Mouse (Mus musculus): ENCODE measurements around the gene Nrip1. TPM values are rescaled to one million over a fixed set of nuclear protein-coding genes. Genes with fewer than 3 reads are reported as not detected.

Gene Nrip1
- polyA plus RNA-seq, 1 experiment from 2014 or later: 28.5 TPM

DNA sequence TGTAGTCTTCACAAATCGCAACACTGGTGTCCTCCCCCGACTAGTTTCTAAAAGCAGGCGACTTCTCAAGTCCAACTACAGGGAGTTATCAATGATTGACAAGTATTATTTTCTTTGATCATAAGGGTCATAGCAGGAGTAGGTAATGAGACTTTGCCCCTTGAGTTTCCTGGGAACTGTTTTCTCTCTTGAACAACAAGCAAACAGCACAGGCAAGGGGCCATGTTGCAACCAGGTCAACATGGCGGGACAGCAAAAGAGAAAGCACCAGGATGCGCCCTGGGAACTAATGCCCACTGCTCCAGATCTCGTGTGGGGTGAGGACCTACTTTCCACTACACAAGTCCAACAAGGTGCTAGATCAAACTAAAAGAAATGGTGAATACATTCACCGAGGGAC lies 27.3 kb downstream of the Nrip1 start:
- no peak overlapping the region for H3K4me2 ChIP-seq
- no peak for ATAC-seq (ENCODE audit: insufficient number of reproducible peaks, low FRiP score)
- H3K27ac ChIP-seq (ENCODE audit: poor library complexity, severe bottlenecking): no peak overlapping the region
- no peak overlapping the region for H3K9ac ChIP-seq
- no peaks in the 10 kb centered on the region for H3K27me3 ChIP-seq (replicated peaks)
- peaks cover 11% of the 10 kb centered on the region for H3K4me1 ChIP-seq (replicated peaks)
- 93% methylated on average over 7 of the region's 7 CpGs for WGBS
- peaks cover 41% of the 10 kb centered on the region for H3K36me3 ChIP-seq
- H3K9me3 ChIP-seq (replicated peaks): peaks cover 15% of the 10 kb centered on the region
- no peak overlapping the region for H3K4me3 ChIP-seq

DNA sequence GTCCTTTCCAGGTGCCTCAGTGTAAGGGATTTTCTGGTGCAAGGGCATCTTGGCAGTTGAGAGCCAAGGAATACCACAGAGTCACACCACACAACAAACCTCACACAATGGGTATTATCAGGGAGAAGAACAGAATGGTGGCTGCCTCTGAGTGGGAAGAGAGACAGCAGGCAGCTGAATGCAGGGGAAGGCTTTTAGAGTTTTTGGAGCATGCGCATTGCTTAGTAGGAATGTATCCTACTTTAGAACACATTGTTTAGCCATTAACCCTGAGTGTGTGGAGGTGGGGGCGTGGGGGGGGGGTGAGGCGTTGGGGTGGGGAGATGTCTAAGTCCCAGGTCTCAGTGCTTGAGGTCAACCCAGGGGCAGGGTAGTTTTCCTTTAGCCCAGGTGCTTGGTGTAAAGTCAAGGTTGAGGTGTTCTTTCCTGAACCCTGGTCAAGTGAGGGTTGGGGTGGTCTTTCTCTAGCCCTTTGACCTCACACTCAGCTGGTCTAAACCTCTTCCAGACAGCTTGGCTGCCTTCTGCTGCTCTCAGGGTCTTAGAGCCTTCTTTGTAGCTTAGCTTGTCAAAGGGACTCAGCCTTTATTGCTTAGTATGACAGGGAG lies 28.8 kb downstream of the Nrip1 start:
- no peak for ATAC-seq (ENCODE audit: insufficient number of reproducible peaks, low FRiP score)
- peaks cover 15% of the 10 kb centered on the region for H3K9me3 ChIP-seq (replicated peaks)
- peaks cover 35% of the 10 kb centered on the region for H3K36me3 ChIP-seq
- peaks cover 14% of the 10 kb centered on the region for H3K4me1 ChIP-seq (replicated peaks)
- H3K9ac ChIP-seq: no peak overlapping the region
- H3K4me2 ChIP-seq: no peak overlapping the region
- no peaks in the 10 kb centered on the region for H3K27me3 ChIP-seq (replicated peaks)
- H3K4me3 ChIP-seq: no peak overlapping the region
- WGBS: 86% methylated on average over 3 of the region's 3 CpGs
- H3K27ac ChIP-seq (ENCODE audit: poor library complexity, severe bottlenecking): no peak overlapping the region

DNA sequence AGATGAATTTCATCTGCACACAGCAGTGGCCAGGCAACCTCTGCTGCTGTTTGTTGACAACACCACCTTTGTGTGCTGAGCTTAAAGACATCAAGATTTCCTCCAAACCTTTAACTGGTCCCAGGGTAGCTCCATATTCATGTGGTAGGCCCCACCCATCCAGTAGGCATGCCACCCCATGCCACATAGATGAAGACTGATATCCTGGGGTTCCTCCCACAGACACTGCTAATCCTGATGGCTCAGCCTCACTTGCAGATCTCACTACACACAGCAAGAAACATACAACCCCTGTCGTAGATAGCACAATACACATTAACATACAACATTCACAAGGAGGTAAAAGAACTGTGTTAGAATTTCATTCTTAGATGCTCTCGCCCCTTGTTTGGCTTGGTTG lies 29.6 kb downstream of the Nrip1 start:
- Histone ChIP-seq H3K9ac (no peak overlapping the region), H3K4me2 (no peak overlapping the region), H3K27ac (ENCODE audit: poor library complexity, severe bottlenecking) (no peak overlapping the region), H3K4me3 (no peak overlapping the region), H3K27me3 (replicated peaks) (no peaks in the 10 kb centered on the region), H3K9me3 (replicated peaks) (peaks cover 15% of the 10 kb centered on the region), H3K36me3 (peaks cover 27% of the 10 kb centered on the region), H3K4me1 (replicated peaks) (peaks cover 17% of the 10 kb centered on the region)
- WGBS: 92% methylated on average over 2 of the region's 2 CpGs
- ATAC-seq (ENCODE audit: insufficient number of reproducible peaks, low FRiP score): no peak

DNA sequence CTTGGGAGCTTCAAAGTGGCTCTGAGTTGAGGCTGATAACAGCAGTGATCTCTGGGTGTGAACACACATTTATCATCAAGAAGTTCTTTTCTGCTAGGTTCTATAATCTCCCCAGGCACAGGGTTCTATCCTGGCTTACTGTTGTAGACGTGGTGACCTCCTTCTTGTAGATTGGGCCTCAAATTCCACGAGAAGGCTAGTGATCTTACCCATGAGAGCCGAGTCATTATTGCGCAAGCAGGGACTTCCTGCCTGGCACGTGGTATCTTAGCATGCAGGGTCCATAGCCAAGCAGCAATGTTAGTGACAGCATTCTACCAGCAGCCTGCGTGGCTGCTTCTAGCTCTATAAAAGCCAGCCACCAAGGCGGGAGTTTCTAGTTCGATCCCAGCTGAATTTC lies 32.0 kb downstream of the Nrip1 start:
- WGBS: 51% methylated on average over 8 of the region's 8 CpGs
- Histone ChIP-seq H3K4me1 (replicated peaks) (peaks cover 19% of the 10 kb centered on the region), H3K27me3 (replicated peaks) (no peaks in the 10 kb centered on the region), H3K9ac (no peak overlapping the region), H3K4me3 (no peak overlapping the region), H3K27ac (ENCODE audit: poor library complexity, severe bottlenecking) (no peak overlapping the region), H3K36me3 (peaks cover 24% of the 10 kb centered on the region), H3K4me2 (no peak overlapping the region), H3K9me3 (replicated peaks) (peaks cover 15% of the 10 kb centered on the region)
- ATAC-seq (ENCODE audit: insufficient number of reproducible peaks, low FRiP score): peak; percentile 70

DNA sequence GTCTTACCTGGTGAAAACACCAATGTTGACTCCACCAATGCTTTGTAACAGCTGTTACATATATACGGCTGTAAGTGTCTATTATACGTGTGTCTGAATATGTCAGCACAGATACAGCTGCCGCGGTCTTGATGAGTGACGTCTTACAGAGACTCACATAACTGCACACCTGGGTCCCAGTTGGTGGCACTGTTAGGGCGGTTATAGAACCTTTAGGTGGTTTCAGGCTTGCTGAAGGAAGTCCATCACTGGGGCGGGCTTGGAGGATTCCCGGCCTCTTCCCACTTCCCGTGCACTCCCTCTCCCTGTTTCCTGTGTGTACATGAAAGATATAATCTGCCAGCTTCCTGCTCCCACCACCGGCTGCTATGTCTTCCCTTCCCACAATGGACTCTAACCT lies 34.4 kb downstream of the Nrip1 start:
- Histone ChIP-seq H3K4me3 (no peak overlapping the region), H3K27me3 (replicated peaks) (no peaks in the 10 kb centered on the region), H3K9me3 (replicated peaks) (peaks cover 13% of the 10 kb centered on the region), H3K4me1 (replicated peaks) (peaks cover 19% of the 10 kb centered on the region), H3K27ac (ENCODE audit: poor library complexity, severe bottlenecking) (no peak overlapping the region), H3K9ac (no peak overlapping the region), H3K4me2 (no peak overlapping the region), H3K36me3 (peaks cover 20% of the 10 kb centered on the region)
- WGBS: 71% methylated on average over 10 of the region's 10 CpGs
- no peak for ATAC-seq (ENCODE audit: insufficient number of reproducible peaks, low FRiP score)

DNA sequence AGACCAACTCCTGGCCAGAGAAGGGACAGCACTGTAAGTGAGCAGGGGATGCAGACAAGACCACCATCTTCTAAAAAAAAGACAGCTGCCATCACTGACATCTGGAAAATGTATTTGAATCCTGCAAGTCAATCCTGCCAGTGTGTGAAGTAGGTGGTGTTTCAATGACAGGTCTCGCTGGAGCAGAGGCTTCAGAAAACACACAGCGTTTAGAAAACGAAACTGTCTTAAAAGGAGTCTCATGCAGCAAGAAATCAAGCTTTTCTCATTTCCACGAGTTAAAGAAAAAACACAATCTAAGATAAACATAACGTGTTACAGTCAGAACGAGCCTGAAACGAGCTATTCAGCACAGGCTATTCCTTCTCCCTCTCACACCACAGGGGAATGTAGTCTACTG lies 36.3 kb downstream of the Nrip1 start:
- Histone ChIP-seq H3K4me3 (no peak overlapping the region), H3K27ac (ENCODE audit: poor library complexity, severe bottlenecking) (no peak overlapping the region), H3K27me3 (replicated peaks) (no peaks in the 10 kb centered on the region), H3K9me3 (replicated peaks) (0 out of 2 replicates have a peak, but pooled peaks cover 3% of the 10 kb centered on the region), H3K9ac (no peak overlapping the region), H3K4me2 (no peak overlapping the region), H3K4me1 (replicated peaks) (peaks cover 18% of the 10 kb centered on the region), H3K36me3 (peaks cover 9% of the 10 kb centered on the region)
- ATAC-seq (ENCODE audit: insufficient number of reproducible peaks, low FRiP score): no peak
- WGBS: 77% methylated on average over 7 of the region's 7 CpGs

DNA sequence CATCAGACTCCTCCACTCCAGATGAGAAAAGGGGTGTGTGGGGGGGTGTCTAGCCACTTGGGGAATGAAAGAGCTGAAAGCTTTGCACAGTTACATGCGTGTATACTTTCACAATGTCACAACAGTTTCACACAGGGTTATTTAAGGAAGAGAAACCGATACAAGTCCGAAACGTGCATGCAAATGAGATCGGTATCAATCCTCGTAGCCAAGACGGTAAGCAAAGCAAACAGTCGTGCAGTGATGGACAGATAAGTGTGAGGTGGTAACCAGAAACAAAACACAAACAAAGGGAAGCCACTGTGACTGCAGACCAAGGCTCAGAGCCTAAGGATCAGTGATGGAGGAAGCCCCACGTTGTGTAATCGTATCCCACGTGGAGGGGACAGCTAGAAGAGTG lies 36.7 kb downstream of the Nrip1 start:
- WGBS: 78% methylated on average over 11 of the region's 11 CpGs
- ATAC-seq (ENCODE audit: insufficient number of reproducible peaks, low FRiP score): no peak

DNA sequence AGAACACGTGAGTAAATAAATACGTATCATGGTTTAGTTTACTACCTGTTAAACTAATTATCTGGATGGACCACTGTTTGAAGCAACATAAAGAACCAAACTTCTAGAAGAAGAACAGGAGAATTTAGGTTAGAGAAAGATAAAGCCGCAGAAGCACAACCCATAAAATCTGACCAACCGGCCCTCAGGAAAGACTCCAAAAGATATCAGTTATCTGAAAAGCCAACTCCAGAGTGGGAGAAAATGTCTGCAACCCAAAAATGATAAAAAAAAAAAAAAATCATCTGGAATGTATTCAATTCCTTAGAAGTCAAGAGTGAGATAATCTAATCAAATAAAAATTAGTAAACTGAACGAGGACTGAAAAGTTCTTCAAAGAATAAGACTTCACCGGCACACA lies 37.7 kb downstream of the Nrip1 start:
- Histone ChIP-seq H3K4me1 (replicated peaks) (peaks cover 9% of the 10 kb centered on the region), H3K9ac (no peak overlapping the region), H3K9me3 (replicated peaks) (0 out of 2 replicates have a peak, but pooled peaks cover 3% of the 10 kb centered on the region), H3K36me3 (peaks cover 9% of the 10 kb centered on the region), H3K4me3 (no peak overlapping the region), H3K27ac (ENCODE audit: poor library complexity, severe bottlenecking) (no peak overlapping the region), H3K27me3 (replicated peaks) (no peaks in the 10 kb centered on the region), H3K4me2 (no peak overlapping the region)
- WGBS: 66% methylated on average over 6 of the region's 6 CpGs
- no peak for ATAC-seq (ENCODE audit: insufficient number of reproducible peaks, low FRiP score)

More for the DNA sequence above, 36.7 kb downstream of the Nrip1 start:
- no peak overlapping the region for H3K27ac ChIP-seq (ENCODE audit: poor library complexity, severe bottlenecking)
- H3K4me2 ChIP-seq: no peak overlapping the region
- peaks cover 13% of the 10 kb centered on the region for H3K4me1 ChIP-seq (replicated peaks)
- H3K4me3 ChIP-seq: no peak overlapping the region
- H3K36me3 ChIP-seq: peaks cover 9% of the 10 kb centered on the region
- no peaks in the 10 kb centered on the region for H3K27me3 ChIP-seq (replicated peaks)
- H3K9me3 ChIP-seq (replicated peaks): 0 out of 2 replicates have a peak, but pooled peaks cover 3% of the 10 kb centered on the region
- no peak overlapping the region for H3K9ac ChIP-seq

DNA sequence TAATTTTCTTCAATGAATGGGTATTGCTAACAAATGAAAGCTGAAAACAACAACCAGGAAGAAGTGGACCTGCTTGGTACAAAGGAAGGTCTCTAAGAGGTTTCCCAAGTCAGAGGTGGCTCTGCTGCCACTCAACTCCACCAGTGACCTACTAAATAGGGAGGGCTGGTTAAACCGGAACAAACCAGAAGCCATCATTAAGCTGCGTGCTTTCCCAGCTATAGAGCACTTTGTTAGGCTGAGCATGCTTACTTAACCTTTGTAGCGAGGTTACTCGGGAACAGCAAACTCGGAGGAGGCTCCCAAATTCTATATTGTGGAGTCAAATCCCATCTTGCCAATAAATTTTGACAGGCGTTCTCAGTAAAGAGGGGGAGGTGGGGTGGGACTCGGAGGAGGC lies 41.5 kb downstream of the Nrip1 start:
- no peak overlapping the region for H3K27ac ChIP-seq (ENCODE audit: poor library complexity, severe bottlenecking)
- peaks cover 6% of the 10 kb centered on the region for H3K4me1 ChIP-seq (replicated peaks)
- H3K9me3 ChIP-seq (replicated peaks): 0 out of 2 replicates have a peak, but pooled peaks cover 3% of the 10 kb centered on the region
- H3K9ac ChIP-seq: no peak overlapping the region
- no peak for ATAC-seq (ENCODE audit: insufficient number of reproducible peaks, low FRiP score)
- H3K27me3 ChIP-seq (replicated peaks): no peaks in the 10 kb centered on the region
- no peak overlapping the region for H3K4me3 ChIP-seq
- WGBS: 76% methylated on average over 7 of the region's 7 CpGs
- H3K36me3 ChIP-seq: peaks cover 7% of the 10 kb centered on the region; the same call in 1 of the 2 replicates
- H3K4me2 ChIP-seq: no peak overlapping the region

DNA sequence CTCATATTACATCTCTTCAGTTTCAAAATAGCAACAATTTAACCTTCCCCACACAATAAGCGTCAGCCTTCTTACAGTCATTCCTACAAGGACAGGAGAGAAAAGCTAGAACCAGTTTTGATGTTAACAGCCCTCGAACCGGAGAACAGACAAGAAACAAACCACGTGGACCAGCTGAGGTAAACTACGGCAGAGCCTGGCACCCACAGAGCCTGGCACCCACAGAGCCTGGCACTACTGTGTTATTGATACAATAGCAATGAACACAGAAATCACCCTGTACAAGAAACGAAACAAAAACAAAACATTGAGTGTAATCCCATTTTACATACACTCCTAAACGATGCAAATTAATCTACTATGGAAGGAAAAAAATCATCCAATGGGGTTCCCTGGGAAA lies 42.4 kb downstream of the Nrip1 start:
- Histone ChIP-seq H3K9me3 (replicated peaks) (0 out of 2 replicates have a peak, but pooled peaks cover under 1% of the 10 kb centered on the region), H3K4me1 (replicated peaks) (peaks cover 6% of the 10 kb centered on the region), H3K27ac (ENCODE audit: poor library complexity, severe bottlenecking) (no peak overlapping the region), H3K4me3 (no peak overlapping the region), H3K36me3 (peaks cover 4% of the 10 kb centered on the region; the same call in 1 of the 2 replicates), H3K4me2 (no peak overlapping the region), H3K27me3 (replicated peaks) (no peaks in the 10 kb centered on the region), H3K9ac (no peak overlapping the region)
- WGBS: 84% methylated on average over 7 of the region's 7 CpGs
- ATAC-seq (ENCODE audit: insufficient number of reproducible peaks, low FRiP score): no peak

DNA sequence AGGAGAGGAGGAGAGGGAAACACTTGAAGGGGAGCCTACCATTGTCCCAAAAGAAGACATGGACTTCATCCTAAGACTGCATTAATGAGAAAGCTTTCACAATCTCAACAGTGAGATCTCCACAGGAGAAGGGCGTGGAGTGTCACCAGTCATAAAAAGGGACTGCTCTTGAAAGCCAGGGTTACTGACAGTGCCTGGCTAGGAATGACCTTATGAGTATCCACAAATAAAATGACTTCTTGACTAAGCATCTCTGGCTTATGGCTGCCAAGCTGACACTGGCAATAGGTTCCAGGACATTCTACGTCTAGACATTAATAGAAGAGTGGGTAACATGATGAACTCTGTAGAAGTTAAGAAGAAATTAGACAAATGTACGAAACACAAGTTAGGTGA lies 48.3 kb downstream of the Nrip1 start:
- ATAC-seq (ENCODE audit: insufficient number of reproducible peaks, low FRiP score): no peak
- WGBS: 96% methylated on average over 3 of the region's 3 CpGs
- H3K27ac ChIP-seq (ENCODE audit: poor library complexity, severe bottlenecking): no peak overlapping the region
- no peak overlapping the region for H3K4me2 ChIP-seq
- H3K4me3 ChIP-seq: no peak overlapping the region
- H3K9me3 ChIP-seq (replicated peaks): no peaks in the 10 kb centered on the region
- 0 out of 2 replicates have a peak, but pooled peaks cover 3% of the 10 kb centered on the region for H3K36me3 ChIP-seq
- H3K4me1 ChIP-seq (replicated peaks): peaks cover 30% of the 10 kb centered on the region
- no peak overlapping the region for H3K9ac ChIP-seq
- H3K27me3 ChIP-seq (replicated peaks): no peaks in the 10 kb centered on the region
